Mouse (Mus musculus) cerebellum, adult 2 months (tissue): ENCODE data around the gene Mmrn1. TPM values are rescaled to one million over a fixed set of nuclear protein-coding genes. Genes with fewer than 3 reads are reported as not detected.
A peak's percentile ranks its signal among the peaks of the same experiment; 100 is the strongest.

Experiments used
- DNase-seq, 2 experiments: peaks; one replicate each; pipeline ENCODE4 v3.0.0; 2021
- H3K27ac ChIP-seq: fragments of 200-500 bp; 2 replicates; pipeline ENCODE4 v1.5.1; 2012; ENCODE audit warnings: low read length, control low read depth, inconsistent platforms; ENCODE audit not compliant: insufficient read depth
- H3K27me3 ChIP-seq: fragments of 200-500 bp; 2 replicates; pipeline ENCODE4 v1.6.1; 2012; ENCODE audit warnings: inconsistent platforms, mild to moderate bottlenecking, low read length, moderate library complexity; ENCODE audit not compliant: control insufficient read depth, insufficient read depth
- H3K4me1 ChIP-seq: fragments of 200-500 bp; 2 replicates; pipeline ENCODE4 v1.6.1; 2011; ENCODE audit warnings: low read length; ENCODE audit not compliant: control insufficient read depth, insufficient read depth
- H3K4me3 ChIP-seq: fragments of 200-500 bp; replicated peaks from 2 replicates; pipeline ENCODE3; 2011; ENCODE audit warnings: mild to moderate bottlenecking, low read depth, low read length, control low read depth; ENCODE audit not compliant: insufficient read depth
- CTCF ChIP-seq: fragments of 200-500 bp; IDR thresholded peaks from 2 replicates; pipeline ENCODE4 v1.5.1; 2011; ENCODE audit warnings: low read depth, mild to moderate bottlenecking, control low read depth, low read length, moderate library complexity, borderline replicate concordance; ENCODE audit not compliant: insufficient read depth
- POLR2A ChIP-seq: fragments of 200-500 bp; IDR thresholded peaks from 2 replicates; pipeline ENCODE4 v1.6.1; 2011; ENCODE audit warnings: low read length, control low read depth, borderline replicate concordance; ENCODE audit not compliant: insufficient read depth
- WGBS: fragments of 180-500 bp; shearing (Covaris S2); methylation state at CpG from one replicate; pipeline ENCODE4 v1.1.7; 2018; 5-methylcytosine and 5-hydroxymethylcytosine counted together
- polyA plus RNA-seq: library from polyadenylated mRNA; depleted of rRNA; stranded (reverse); fragments of >200 nt; gene quantifications from 2 replicates; pipeline ENCODE4 v1.2.3, GENCODE M21; 2012

Mmrn1 gene
- polyA plus RNA-seq, 1 experiment: not detected

GRCm38 (mm10) chr6:60979039-60979438 lies 54.3 kb downstream of the Mmrn1 start:
- no peaks in the 10 kb centered on the region for H3K27me3 ChIP-seq
- TF ChIP-seq CTCF (no peak), POLR2A (no peak)
- H3K27ac ChIP-seq: no peak overlapping the region
- no peak overlapping the region for H3K4me3 ChIP-seq
- H3K4me1 ChIP-seq: no peaks in the 10 kb centered on the region
- 56% methylated on average over 2 of the region's 2 CpGs for WGBS
- no peak for DNase-seq

- H3K4me1 ChIP-seq: no peaks in the 10 kb centered on the region
- no peak overlapping the region for H3K27ac ChIP-seq
- WGBS: 67% methylated on average over 1 of the region's 1 CpGs
- DNase-seq: no peak
- TF ChIP-seq POLR2A (no peak), CTCF (no peak)
- no peak overlapping the region for H3K4me3 ChIP-seq
- no peaks in the 10 kb centered on the region for H3K27me3 ChIP-seq
Observed at GRCm38 (mm10) chr6:60984360-60984759, 59.6 kb downstream of the Mmrn1 start.

GRCm38 (mm10) chr6:60985919-60986318 lies 61.1 kb downstream of the Mmrn1 start:
- peak in 1 of 2 experiments; percentile 1 for DNase-seq
- TF ChIP-seq POLR2A (no peak), CTCF (no peak)
- H3K4me1 ChIP-seq: no peaks in the 10 kb centered on the region
- WGBS: 52% methylated on average over 2 of the region's 2 CpGs
- no peaks in the 10 kb centered on the region for H3K27me3 ChIP-seq
- H3K4me3 ChIP-seq: no peak overlapping the region
- no peak overlapping the region for H3K27ac ChIP-seq

GRCm38 (mm10) chr6:60986914-60987313 lies 62.1 kb downstream of the Mmrn1 start:
- Histone ChIP-seq H3K4me3 (no peak overlapping the region), H3K4me1 (no peaks in the 10 kb centered on the region), H3K27me3 (no peaks in the 10 kb centered on the region), H3K27ac (no peak overlapping the region)
- 73% methylated on average over 11 of the region's 11 CpGs for WGBS
- no peak for DNase-seq
- TF ChIP-seq CTCF (no peak), POLR2A (no peak)

GRCm38 (mm10) chr6:60987804-60988203 lies 63.0 kb downstream of the Mmrn1 start:
- 82% methylated on average over 3 of the region's 3 CpGs for WGBS
- Histone ChIP-seq H3K4me1 (no peaks in the 10 kb centered on the region), H3K27ac (no peak overlapping the region), H3K4me3 (no peak overlapping the region), H3K27me3 (no peaks in the 10 kb centered on the region)
- DNase-seq: no peak
- TF ChIP-seq POLR2A: no peak
- TF ChIP-seq CTCF: no peak

GRCm38 (mm10) chr6:60992366-60992765 lies 67.6 kb downstream of the Mmrn1 start:
- Histone ChIP-seq H3K27me3 (no peaks in the 10 kb centered on the region), H3K27ac (no peak overlapping the region), H3K4me3 (no peak overlapping the region), H3K4me1 (no peaks in the 10 kb centered on the region)
- TF ChIP-seq POLR2A (no peak), CTCF (no peak)
- 100% methylated on average over 1 of the region's 1 CpGs for WGBS
- DNase-seq: no peak

- Histone ChIP-seq H3K4me1 (no peaks in the 10 kb centered on the region), H3K27me3 (no peaks in the 10 kb centered on the region), H3K27ac (no peak overlapping the region), H3K4me3 (no peak overlapping the region)
- DNase-seq: no peak
- WGBS: 90% methylated on average over 4 of the region's 4 CpGs
- no peak for TF ChIP-seq POLR2A
- TF ChIP-seq CTCF: no peak
Observed at GRCm38 (mm10) chr6:60993386-60994108, 68.8 kb downstream of the Mmrn1 start.

GRCm38 (mm10) chr6:60994114-60994513 lies 69.3 kb downstream of the Mmrn1 start:
- WGBS: 19% methylated on average over 6 of the region's 6 CpGs
- TF ChIP-seq POLR2A (no peak), CTCF (no peak)

More at GRCm38 (mm10) chr6:60994114-60994513, 69.3 kb downstream of the Mmrn1 start:
- Histone ChIP-seq H3K4me3 (no peak overlapping the region), H3K27ac (no peak overlapping the region), H3K27me3 (no peaks in the 10 kb centered on the region), H3K4me1 (no peaks in the 10 kb centered on the region)
- no peak for DNase-seq
